Mouse (Mus musculus): ENCODE data around the gene Akt2. TPM values are rescaled to one million over a fixed set of nuclear protein-coding genes. Genes with fewer than 3 reads are reported as not detected.

The Akt2 gene
- polyA plus RNA-seq, 1 experiment from 2014 or later = 75.3 TPM

GRCm38 (mm10) chr7:27604661-27605348, 13.5 kb downstream of the Akt2 start:
- ATAC-seq (replicated peaks; ENCODE audit: low FRiP score, low read depth) (no peak), DNase-seq (ENCODE audit: low spot score) (peak; percentile 9)
- 50% methylated on average over 5 of the region's 5 CpGs for WGBS
- Histone ChIP-seq H3K27me3 (ENCODE audit: insufficient read depth, low read length) (no peaks in the 10 kb centered on the region), H3K4me1 (replicated peaks; ENCODE audit: insufficient read depth, low read length) (peaks cover 17% of the 10 kb centered on the region), H3K4me3 (replicated peaks; ENCODE audit: low read depth, low read length) (no peak overlapping the region), H3K27ac (peak overlapping the region; percentile 27; the same call in 1 of the 2 replicates), H3K36me3 (ENCODE audit: insufficient read depth, low read length) (peaks cover 14% of the 10 kb centered on the region; the same call in 1 of the 2 replicates), H3K4me2 (ENCODE audit: low read length) (no peak overlapping the region), H3K9ac (ENCODE audit: low read depth, low read length) (no peak overlapping the region), H3K9me3 (replicated peaks; ENCODE audit: low read length) (no peaks in the 10 kb centered on the region)
- no peak for TF ChIP-seq CTCF (IDR thresholded peaks at IDR 0.05; ENCODE audit: low read depth)

- no peaks in the 10 kb centered on the region for H3K27me3 ChIP-seq (ENCODE audit: insufficient read depth, low read length)
- H3K4me1 ChIP-seq (replicated peaks; ENCODE audit: insufficient read depth, low read length) = peaks cover 17% of the 10 kb centered on the region
- H3K36me3 ChIP-seq (ENCODE audit: insufficient read depth, low read length) = peaks cover 14% of the 10 kb centered on the region; the same call in 1 of the 2 replicates
- ATAC-seq (replicated peaks; ENCODE audit: low FRiP score, low read depth) (no peak), DNase-seq (ENCODE audit: low spot score) (peak; percentile 40)
- WGBS = 51% methylated on average over 9 of the region's 9 CpGs
- H3K27ac ChIP-seq = peak overlapping the region; percentile 27; the same call in 1 of the 2 replicates
- H3K4me3 ChIP-seq (replicated peaks; ENCODE audit: low read depth, low read length) = no peak overlapping the region
- H3K4me2 ChIP-seq (ENCODE audit: low read length) = no peak overlapping the region
- H3K9me3 ChIP-seq (replicated peaks; ENCODE audit: low read length) = no peaks in the 10 kb centered on the region
- no peak overlapping the region for H3K9ac ChIP-seq (ENCODE audit: low read depth, low read length)
- TF ChIP-seq CTCF (IDR thresholded peaks at IDR 0.05; ENCODE audit: low read depth) = no peak
Observed at GRCm38 (mm10) chr7:27605499-27606285, 14.3 kb downstream of the Akt2 start.

- Histone ChIP-seq H3K27ac (no peak overlapping the region), H3K27me3 (ENCODE audit: insufficient read depth, low read length) (no peaks in the 10 kb centered on the region), H3K9ac (ENCODE audit: low read depth, low read length) (peak overlapping the region; percentile 15; the same call in 1 of the 2 replicates), H3K4me3 (replicated peaks; ENCODE audit: low read depth, low read length) (no peak overlapping the region), H3K9me3 (replicated peaks; ENCODE audit: low read length) (no peaks in the 10 kb centered on the region), H3K4me1 (replicated peaks; ENCODE audit: insufficient read depth, low read length) (peaks cover 17% of the 10 kb centered on the region), H3K36me3 (ENCODE audit: insufficient read depth, low read length) (peaks cover 20% of the 10 kb centered on the region; the same call in 1 of the 2 replicates), H3K4me2 (ENCODE audit: low read length) (no peak overlapping the region)
- peak; percentile 16 for DNase-seq (ENCODE audit: low spot score)
- no peak for TF ChIP-seq CTCF (IDR thresholded peaks at IDR 0.05; ENCODE audit: low read depth)
- no peak for ATAC-seq (replicated peaks; ENCODE audit: low FRiP score, low read depth)
- 42% methylated on average over 10 of the region's 10 CpGs for WGBS
Observed at GRCm38 (mm10) chr7:27606481-27607254, 15.3 kb downstream of the Akt2 start.

- Histone ChIP-seq H3K36me3 (ENCODE audit: insufficient read depth, low read length) (peaks cover 20% of the 10 kb centered on the region; the same call in 1 of the 2 replicates), H3K27me3 (ENCODE audit: insufficient read depth, low read length) (no peaks in the 10 kb centered on the region), H3K4me1 (replicated peaks; ENCODE audit: insufficient read depth, low read length) (peaks cover 17% of the 10 kb centered on the region), H3K4me3 (replicated peaks; ENCODE audit: low read depth, low read length) (no peak overlapping the region), H3K9ac (ENCODE audit: low read depth, low read length) (no peak overlapping the region), H3K9me3 (replicated peaks; ENCODE audit: low read length) (no peaks in the 10 kb centered on the region), H3K27ac (peak overlapping the region; percentile 36; the same call in 1 of the 2 replicates), H3K4me2 (ENCODE audit: low read length) (no peak overlapping the region)
- DNase-seq (ENCODE audit: low spot score) (peak; percentile 40), ATAC-seq (replicated peaks; ENCODE audit: low FRiP score, low read depth) (peak; percentile 25)
- WGBS = 54% methylated on average over 5 of the region's 5 CpGs
- no peak for TF ChIP-seq CTCF (IDR thresholded peaks at IDR 0.05; ENCODE audit: low read depth)
Observed at GRCm38 (mm10) chr7:27607580-27607979, 16.2 kb downstream of the Akt2 start.

GRCm38 (mm10) chr7:27608130-27608529, 16.8 kb downstream of the Akt2 start:
- TF ChIP-seq CTCF (IDR thresholded peaks at IDR 0.05; ENCODE audit: low read depth) = no peak
- no peak overlapping the region for H3K4me3 ChIP-seq (replicated peaks; ENCODE audit: low read depth, low read length)
- no peak overlapping the region for H3K9ac ChIP-seq (ENCODE audit: low read depth, low read length)
- DNase-seq (ENCODE audit: low spot score) (no peak), ATAC-seq (replicated peaks; ENCODE audit: low FRiP score, low read depth) (no peak)
- H3K27ac ChIP-seq = no peak overlapping the region
- H3K36me3 ChIP-seq (ENCODE audit: insufficient read depth, low read length) = peaks cover 20% of the 10 kb centered on the region; the same call in 1 of the 2 replicates
- no peaks in the 10 kb centered on the region for H3K27me3 ChIP-seq (ENCODE audit: insufficient read depth, low read length)
- no peak overlapping the region for H3K4me2 ChIP-seq (ENCODE audit: low read length)
- peaks cover 17% of the 10 kb centered on the region for H3K4me1 ChIP-seq (replicated peaks; ENCODE audit: insufficient read depth, low read length)
- 72% methylated on average over 3 of the region's 3 CpGs for WGBS
- no peaks in the 10 kb centered on the region for H3K9me3 ChIP-seq (replicated peaks; ENCODE audit: low read length)

GRCm38 (mm10) chr7:27609285-27609684, 17.9 kb downstream of the Akt2 start:
- Histone ChIP-seq H3K9me3 (replicated peaks; ENCODE audit: low read length) (no peaks in the 10 kb centered on the region), H3K4me2 (ENCODE audit: low read length) (no peak overlapping the region), H3K27me3 (ENCODE audit: insufficient read depth, low read length) (no peaks in the 10 kb centered on the region), H3K4me1 (replicated peaks; ENCODE audit: insufficient read depth, low read length) (peaks cover 17% of the 10 kb centered on the region), H3K27ac (no peak overlapping the region), H3K36me3 (ENCODE audit: insufficient read depth, low read length) (peaks cover 20% of the 10 kb centered on the region; the same call in 1 of the 2 replicates), H3K9ac (ENCODE audit: low read depth, low read length) (no peak overlapping the region), H3K4me3 (replicated peaks; ENCODE audit: low read depth, low read length) (no peak overlapping the region)
- DNase-seq (ENCODE audit: low spot score) = no peak
- ATAC-seq (replicated peaks; ENCODE audit: low FRiP score, low read depth) = no peak
- TF ChIP-seq CTCF (IDR thresholded peaks at IDR 0.05; ENCODE audit: low read depth) = no peak
- WGBS = 93% methylated on average over 4 of the region's 4 CpGs

Measured in kidney, postnatal 0 days (tissue).